Mouse (Mus musculus): ENCODE measurements around the gene Paqr9.
A peak's percentile ranks its signal among the peaks of the same experiment; 100 is the strongest.
"Not testable (repeated sequence)": the region's sequence is repeated elsewhere in the genome, so short reads cannot be mapped to it uniquely, and the experiment has no call there.

The Paqr9 gene

DNA sequence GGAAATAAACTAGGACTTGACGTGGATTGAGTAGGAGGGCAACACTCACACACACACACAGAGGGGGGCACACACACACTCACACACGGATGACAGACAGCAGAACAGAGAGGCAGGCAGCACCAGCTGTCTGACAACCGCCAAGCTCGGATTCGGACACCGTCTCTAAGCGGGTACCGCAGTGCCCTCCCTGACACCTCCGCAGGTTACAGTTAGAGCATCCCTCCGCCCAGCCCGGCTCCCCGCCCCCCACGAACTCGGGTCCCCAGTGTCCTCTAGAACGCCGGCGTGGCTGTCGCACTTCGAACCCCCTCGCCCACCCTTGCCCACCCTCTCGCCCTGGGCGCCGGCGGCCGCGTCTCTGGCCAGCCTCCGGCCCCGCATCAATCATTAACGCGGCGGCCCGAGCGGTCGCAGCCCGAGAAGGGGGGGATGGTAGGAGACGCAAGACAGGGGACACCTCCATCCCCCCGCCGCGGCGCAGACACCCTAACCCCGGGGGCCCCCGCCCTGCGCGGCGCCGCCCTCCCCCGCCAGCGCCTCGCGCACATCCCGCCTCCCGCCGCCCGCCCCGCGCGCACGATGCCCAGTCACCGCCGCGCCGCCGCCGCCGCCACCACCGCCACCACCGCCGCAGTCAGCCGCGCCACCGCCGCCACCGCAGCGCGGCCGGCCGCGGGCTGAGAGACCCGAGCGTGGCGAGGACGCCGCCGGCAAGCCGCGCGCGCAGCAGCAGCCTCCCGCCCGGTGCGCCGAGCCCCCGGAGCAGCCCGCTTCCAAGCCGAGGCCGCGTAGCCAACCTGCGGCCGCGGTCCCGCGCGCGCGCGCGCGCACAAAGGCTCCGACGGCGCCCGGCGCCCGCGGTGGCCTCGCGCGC lies at the start of gene Paqr9:
Paqr9 (plus strand) TSS at position 599 of the 877 bp plus-strand sequence.
- no peak for DNase-seq (ENCODE audit: low read depth in 2 of 2, low spot score in 2 of 2)

- DNase-seq (ENCODE audit: low read depth in 2 of 2, low spot score in 2 of 2) = no peak
Observed at GRCm38 (mm10) chr9:95510693-95511404, 48.6 kb upstream of the Paqr9 start.

DNA sequence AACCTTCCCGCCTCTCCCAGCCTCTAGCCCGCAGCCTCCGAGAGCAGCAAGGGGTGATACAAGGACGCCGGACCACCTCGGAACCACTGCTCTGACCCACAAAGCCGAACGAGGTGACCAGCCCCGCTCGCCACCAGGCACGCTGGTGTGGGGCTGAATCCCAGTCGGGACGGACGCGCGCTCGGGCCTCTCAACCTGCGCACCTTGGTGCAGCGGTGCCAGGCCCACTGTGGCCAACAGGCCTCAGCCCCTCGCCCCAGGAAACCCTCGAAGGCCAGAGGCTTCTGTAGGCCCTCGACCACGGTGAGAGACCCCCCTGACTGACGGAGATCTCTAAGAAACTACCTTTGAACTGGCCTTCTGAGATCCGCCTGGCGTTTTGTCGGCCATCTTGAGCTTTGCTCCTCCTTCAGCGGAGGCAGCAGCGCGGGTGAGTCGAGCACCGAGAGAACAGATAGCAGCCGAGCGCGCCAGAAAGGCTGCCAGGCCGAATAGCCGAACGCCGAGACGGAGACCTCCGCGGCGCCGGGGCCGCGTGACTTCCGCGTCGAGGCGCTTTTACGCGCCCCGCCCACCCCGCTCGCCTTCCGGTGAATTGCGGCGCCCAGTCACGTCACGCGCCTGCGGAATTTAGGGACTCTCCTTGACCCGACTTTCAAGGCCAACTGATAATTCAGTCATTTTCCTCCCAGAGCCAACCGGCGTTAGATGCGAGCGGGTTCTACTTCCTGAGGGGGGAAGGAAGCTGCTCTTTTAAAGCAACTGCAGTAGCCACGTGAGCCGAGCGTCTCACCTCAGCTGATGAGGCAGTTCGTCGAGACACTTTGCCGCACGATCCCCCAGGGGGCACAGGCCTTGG lies 47.8 kb upstream of the Paqr9 start, which contains the start of gene U2surp:
U2surp (minus strand) TSS at position 525 of the 859 bp plus-strand sequence.
- DNase-seq (ENCODE audit: low read depth in 2 of 2, low spot score in 2 of 2) = peak; percentile 93 to 94

DNA sequence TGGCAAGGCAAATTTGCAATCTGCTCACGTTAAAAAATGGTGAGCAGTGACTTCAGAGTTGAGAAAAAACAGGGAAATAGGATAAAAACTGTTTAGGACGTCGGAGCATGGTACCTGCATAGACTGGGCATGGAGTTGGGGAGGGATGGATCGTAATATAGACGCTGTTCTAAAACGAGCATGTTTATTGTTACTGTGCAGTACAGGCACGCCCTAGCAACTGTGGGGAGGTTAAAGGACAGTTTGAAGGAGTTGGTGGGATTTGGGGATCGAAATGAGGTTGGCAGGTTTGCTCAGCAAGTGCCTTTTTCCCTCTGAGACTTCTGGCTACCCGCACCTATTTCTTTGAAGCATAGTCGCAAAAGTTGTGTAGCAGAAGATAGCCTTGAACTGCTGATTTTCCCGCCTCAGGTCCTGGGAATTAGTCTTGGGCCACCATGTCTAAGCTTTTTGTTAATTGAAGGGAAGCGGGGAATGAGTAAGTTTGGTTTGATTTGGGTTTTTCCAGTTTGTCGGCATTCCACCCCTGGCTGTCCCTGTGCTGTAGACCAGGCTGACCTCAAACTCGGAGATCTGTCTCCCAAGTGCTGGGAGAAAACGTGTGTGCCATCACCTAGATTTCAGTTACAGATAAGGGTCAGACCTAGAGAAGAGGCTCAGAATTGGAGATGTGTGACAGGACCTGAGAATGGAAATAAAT lies 47.0 kb upstream of the Paqr9 start:
- DNase-seq (ENCODE audit: low read depth in 2 of 2, low spot score in 2 of 2) = no peak

DNA sequence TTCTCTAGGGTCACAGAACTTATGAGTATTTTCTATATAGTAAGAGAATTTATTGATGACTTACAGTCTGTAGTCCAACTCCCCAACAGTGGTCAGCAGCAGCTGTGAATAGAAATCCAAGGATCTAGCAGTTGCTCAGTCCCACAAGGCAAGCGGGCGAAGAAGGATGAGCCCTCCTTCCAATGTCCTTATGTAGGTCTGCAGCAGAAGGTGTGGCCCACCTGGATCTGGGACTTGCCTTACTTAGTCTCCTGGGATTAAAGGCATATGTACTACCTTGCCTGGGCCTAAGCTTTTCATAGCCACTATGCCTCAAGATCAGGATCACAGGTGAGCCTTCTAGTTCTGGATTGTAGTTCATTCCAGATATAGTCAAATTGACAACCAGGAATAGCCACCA lies 45.7 kb upstream of the Paqr9 start:
- no peak for DNase-seq (ENCODE audit: low read depth in 2 of 2, low spot score in 2 of 2)

GRCm38 (mm10) chr9:95514361-95514760 lies 45.1 kb upstream of the Paqr9 start:
- not testable (repeated sequence) for DNase-seq (ENCODE audit: low read depth in 2 of 2, low spot score in 2 of 2)

- DNase-seq (ENCODE audit: low read depth in 2 of 2, low spot score in 2 of 2) = no peak
Observed at GRCm38 (mm10) chr9:95520563-95520962, 38.9 kb upstream of the Paqr9 start.

DNA sequence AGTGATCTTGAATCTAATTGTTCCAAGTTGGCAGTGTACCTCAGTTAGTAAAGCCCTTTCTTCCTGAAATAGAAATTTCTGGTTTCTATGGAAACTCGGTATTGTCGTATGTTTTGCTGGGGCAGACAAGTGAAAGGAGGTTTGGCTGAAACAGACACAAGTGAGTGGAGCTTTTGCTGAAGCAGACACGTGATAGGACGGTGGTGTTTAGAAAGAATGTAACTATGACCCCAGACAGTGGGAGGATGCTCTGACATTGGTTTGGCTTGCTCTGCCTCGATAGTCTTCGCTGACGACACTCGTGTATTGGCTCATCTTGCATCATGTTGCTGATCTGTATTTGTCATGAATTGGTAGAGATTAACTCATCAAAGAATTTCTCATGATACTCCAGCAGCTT lies 38.4 kb upstream of the Paqr9 start:
- DNase-seq (ENCODE audit: low read depth in 2 of 2, low spot score in 2 of 2) = no peak

DNA sequence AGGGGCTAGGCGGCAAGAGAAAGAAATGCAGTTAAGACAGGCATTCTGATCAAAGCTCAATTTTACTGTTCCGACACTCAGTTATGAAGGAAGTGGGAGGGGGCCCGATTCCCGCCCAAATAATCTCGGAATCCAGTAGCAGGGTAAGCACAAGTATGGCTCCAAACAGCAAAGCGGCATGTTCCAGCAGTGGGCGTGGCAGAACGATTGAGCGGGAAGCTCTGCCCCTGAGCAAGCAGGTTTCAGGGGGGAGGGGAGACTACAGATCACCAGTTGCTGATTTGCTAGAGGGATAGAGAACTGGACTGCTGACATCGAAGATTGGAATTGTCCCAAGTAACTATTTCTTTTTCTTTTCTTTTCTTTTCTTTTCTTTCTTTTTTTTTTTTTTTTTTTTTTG lies 37.9 kb upstream of the Paqr9 start:
- no peak for DNase-seq (ENCODE audit: low read depth in 2 of 2, low spot score in 2 of 2)

DNA sequence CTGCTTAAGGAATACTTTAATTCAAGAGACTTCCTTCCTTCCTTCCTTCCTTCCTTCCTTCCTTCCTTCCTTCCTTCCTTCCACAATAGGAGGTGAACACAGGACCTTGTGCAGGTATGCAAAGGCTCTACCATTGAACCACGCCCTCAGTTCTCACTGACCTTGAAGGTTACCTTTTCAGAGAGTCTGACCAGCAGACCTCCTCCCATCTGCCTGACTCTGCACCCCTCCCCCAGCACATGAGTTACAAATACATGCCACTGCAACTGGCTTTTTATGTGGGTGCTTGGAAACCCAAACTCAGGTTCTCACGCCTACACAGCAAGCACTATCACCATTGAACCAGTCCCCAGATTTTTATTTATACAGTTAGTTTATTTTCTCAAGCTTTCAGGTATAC lies 36.9 kb upstream of the Paqr9 start:
- no peak for DNase-seq (ENCODE audit: low read depth in 2 of 2, low spot score in 2 of 2)

DNA sequence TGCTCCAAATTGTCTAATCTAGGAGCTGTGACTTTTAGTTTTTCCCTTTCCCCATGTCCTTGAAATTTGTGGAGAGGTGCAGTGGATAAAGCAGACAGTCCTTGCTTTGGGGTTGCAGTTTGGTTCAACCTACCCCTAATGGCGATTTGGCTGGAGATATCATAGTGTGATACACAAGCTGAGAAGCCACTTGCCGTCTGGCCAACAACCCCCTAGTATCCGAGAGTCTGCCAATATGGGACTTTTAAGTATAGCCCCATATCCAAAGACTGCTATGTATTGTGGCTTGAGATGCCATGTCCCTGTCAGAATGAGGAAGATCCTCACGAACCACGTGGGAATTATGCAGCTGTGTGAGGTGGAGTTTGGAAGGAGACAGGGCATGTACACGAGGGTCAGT lies 34.1 kb upstream of the Paqr9 start:
- no peak for DNase-seq (ENCODE audit: low read depth in 2 of 2, low spot score in 2 of 2)

DNA sequence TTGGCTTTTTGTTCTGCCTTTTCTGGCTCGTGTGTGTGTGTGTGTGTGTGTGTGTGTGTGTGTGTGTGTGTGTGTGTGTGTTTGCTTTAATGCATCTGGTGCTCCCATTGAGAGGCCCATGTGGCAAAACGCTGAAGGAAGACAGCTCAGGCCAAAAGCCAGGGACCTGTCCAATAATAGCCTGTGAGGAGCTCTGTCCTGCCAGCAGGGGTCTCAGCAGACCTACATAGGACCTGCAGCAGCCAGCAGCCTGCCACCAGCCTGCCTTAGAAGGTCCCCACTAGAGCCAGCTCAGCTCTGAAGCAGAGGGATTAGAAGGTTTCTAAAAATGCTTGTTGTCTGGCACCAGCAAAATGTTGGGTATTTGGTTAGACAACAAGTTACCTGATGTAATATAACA lies 33.5 kb upstream of the Paqr9 start:
- DNase-seq (ENCODE audit: low read depth in 2 of 2, low spot score in 2 of 2) = no peak

DNA sequence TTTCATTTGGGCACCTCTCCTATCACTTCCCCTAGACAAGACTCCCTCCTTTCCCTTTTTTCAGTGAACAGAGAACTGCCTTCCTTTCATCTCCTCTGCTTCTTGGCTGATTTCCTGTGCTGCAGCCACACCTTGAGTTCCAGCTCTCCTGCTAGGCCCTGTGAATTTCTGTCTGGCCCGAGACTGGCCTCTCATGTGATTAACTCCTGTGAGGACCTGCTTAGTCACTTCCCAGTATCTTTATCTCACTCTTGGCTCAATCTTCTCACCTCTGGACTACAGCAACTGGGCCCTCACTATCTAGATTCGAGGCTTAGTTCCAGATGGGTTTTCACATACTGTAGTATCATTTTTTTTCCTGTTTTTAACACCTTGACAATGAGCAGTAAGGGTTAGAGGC lies 31.8 kb upstream of the Paqr9 start:
- no peak for DNase-seq (ENCODE audit: low read depth in 2 of 2, low spot score in 2 of 2)

DNA sequence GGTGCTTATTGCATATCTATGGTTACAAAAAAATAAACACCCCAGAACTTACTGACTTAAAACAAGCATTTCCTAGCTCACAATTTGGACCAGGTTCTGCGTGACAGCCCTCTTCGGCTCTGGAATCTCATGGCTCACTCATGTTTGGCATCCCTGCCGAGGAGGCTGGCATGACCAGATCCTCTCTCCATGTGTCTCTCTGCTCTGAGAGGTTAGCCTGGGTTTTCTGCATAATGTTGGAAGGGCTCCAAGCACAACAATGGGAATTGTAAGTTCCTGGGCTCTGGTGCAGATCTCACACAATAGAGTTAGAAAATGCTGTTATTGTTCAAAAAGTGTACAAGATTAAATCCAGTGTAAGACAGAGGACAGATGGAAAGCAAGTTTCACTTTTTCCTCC lies 28.3 kb upstream of the Paqr9 start:
- DNase-seq (ENCODE audit: low read depth in 2 of 2, low spot score in 2 of 2) = no peak

DNA sequence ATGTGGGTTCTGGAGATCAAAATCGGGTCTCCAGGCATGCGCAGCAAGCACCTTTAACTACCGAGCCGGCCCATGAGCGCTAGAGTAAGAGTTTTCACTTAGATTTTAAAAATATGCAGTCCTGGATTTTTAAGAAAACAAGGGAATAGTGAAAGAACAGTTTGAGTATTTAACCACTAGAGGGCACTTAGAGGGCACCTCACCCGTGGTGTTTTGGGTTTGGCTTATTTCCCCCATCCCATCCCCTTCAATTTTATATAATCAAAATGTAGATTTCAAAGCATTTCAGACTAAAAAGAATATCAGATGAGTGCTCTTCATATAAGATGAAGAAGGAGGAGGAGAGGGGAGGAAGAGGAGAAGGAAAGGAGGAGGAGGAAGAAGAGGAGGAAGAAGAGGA lies 25.6 kb upstream of the Paqr9 start:
- no peak for DNase-seq (ENCODE audit: low read depth in 2 of 2, low spot score in 2 of 2)

DNA sequence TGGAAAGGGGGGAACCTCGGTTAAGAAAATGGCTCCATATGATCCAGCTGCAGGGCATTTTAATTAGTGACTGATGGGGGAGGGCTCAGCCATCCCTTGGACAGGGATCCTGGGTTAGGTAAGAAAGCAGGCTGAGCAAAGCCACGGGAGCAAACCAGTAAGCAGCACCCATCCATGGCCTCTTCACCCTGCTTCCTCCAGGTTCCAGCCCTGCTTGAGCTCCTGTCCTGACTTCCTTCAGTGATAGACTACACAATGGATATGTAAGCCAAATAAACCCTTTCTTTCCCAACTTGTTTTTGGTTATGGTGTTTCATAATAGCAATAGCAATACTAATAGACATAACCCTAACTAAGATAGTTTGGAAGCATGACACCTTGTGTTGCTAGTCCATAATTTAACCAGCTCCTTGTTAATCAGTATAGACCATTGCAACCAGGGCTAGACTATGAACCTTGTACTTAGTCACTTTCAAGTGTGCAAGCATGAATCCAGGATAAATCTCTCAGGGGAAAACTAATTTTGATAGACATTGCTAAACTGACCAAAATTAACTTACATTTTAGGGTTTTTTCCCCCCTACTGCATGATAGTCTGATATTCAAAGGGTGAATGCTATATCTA lies 20.2 kb upstream of the Paqr9 start:
- no peak for DNase-seq (ENCODE audit: low read depth in 2 of 2, low spot score in 2 of 2)

DNA sequence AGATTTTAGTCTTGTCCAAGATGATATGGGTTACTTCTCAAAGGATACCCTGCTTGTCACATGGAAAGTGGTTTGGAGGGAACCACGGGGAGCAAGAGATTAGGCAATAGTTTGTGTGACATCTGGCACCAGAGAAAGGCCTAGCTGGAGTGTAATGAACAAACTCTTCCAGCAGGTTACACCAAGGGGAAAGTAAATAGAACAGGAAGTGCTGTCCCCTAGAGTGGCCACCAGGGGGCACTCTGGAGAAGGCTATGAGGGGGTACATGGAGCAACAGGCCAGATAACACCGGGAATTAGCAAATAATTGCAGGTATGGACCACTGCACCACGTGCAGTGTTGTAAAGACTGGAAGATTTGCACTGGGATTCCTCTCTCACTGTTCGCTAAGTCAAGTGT lies 19.0 kb upstream of the Paqr9 start:
- DNase-seq (ENCODE audit: low read depth in 2 of 2, low spot score in 2 of 2) = peak; percentile 4 to 40

DNA sequence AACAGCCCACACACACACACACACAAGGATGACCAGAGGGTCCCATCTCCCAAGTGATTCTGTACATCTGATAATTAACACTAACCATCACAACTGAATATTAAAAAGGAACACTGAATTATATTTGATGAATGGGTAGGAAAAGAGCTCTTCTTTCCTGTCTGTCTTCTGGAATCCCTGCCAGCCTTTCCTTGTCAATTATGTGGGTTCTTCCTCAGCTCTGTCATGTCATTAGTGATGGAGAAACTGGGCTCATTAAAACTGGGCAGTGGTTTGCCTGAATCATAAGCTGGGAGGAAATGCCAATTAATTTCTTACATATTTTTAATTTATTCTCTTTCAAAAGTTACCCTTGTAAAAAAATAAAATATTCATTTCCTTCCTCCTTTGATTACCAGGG lies 18.2 kb upstream of the Paqr9 start:
- DNase-seq (ENCODE audit: low read depth in 2 of 2, low spot score in 2 of 2) = no peak

GRCm38 (mm10) chr9:95541650-95542432 lies 17.6 kb upstream of the Paqr9 start:
- DNase-seq (ENCODE audit: low read depth in 2 of 2, low spot score in 2 of 2) = no peak

GRCm38 (mm10) chr9:95542475-95542874 lies 17.0 kb upstream of the Paqr9 start:
- no peak for DNase-seq (ENCODE audit: low read depth in 2 of 2, low spot score in 2 of 2)
